Mouse (Mus musculus) heart, embryonic 11.5 days (tissue): ENCODE data around the gene Cmtr2. TPM values are rescaled to one million over a fixed set of nuclear protein-coding genes. Genes with fewer than 3 reads are reported as not detected.

Source experiments
- ATAC-seq: fragments of 200-750 bp; cut with Nextera tagmentation; replicated peaks from 2 replicates; pipeline ENCODE4 v1.8.0; 2017; ENCODE audit warnings: moderate library complexity; ENCODE audit not compliant: insufficient number of reproducible peaks, low FRiP score, low TSS enrichment
- H3K27ac ChIP-seq: fragments of 300-500 bp; sonication (generic); 2 replicates; pipeline ENCODE4 v1.5.1; 2014; ENCODE audit warnings: mild to moderate bottlenecking, low read depth, low read length
- H3K27me3 ChIP-seq: fragments of 300-500 bp; sonication (generic); 2 replicates; pipeline ENCODE4 v1.6.1; 2014; ENCODE audit warnings: mild to moderate bottlenecking, low read length, mixed read lengths; ENCODE audit not compliant: control insufficient read depth, insufficient read depth
- H3K36me3 ChIP-seq: fragments of 300-500 bp; sonication (generic); 2 replicates; pipeline ENCODE4 v1.6.1; 2014; ENCODE audit warnings: mild to moderate bottlenecking, low read length, moderate library complexity, mixed read lengths; ENCODE audit not compliant: control insufficient read depth, insufficient read depth
- H3K4me1 ChIP-seq: fragments of 300-500 bp; sonication (generic); 2 replicates; pipeline ENCODE4 v1.6.1; 2014; ENCODE audit warnings: low read length; ENCODE audit not compliant: control insufficient read depth, insufficient read depth
- H3K4me2 ChIP-seq: fragments of 300-500 bp; sonication (generic); 2 replicates; pipeline ENCODE4 v1.6.1; 2014; ENCODE audit warnings: mild to moderate bottlenecking, moderate library complexity
- H3K4me3 ChIP-seq: fragments of 300-500 bp; sonication (generic); 2 replicates; pipeline ENCODE4 v1.5.1; 2014; ENCODE audit warnings: low read depth, low read length
- H3K9ac ChIP-seq: fragments of 300-500 bp; sonication (generic); 2 replicates; pipeline ENCODE4 v1.6.1; 2014; ENCODE audit warnings: mild to moderate bottlenecking, low read depth, low read length, moderate library complexity
- H3K9me3 ChIP-seq: fragments of 300-500 bp; sonication (generic); replicated peaks from 2 replicates; pipeline ENCODE4 v1.6.1; 2016; ENCODE audit warnings: low read length; ENCODE audit not compliant: control insufficient read depth
- WGBS: fragments of 180-500 bp; shearing (Covaris S2); extraction: QIAGEN DNeasy Blood & Tissue Kit; methylation state at CpG from one replicate; pipeline ENCODE4 v1.1.7; 2014; ENCODE audit not compliant: insufficient replicate concordance; 5-methylcytosine and 5-hydroxymethylcytosine counted together
- polyA plus RNA-seq: library from polyadenylated mRNA; unstranded; fragments of >200 nt; fragmentation: Nextera tagmentation; extraction: Ambion mirVana; gene quantifications from 2 replicates; pipeline ENCODE4 v1.2.1, GENCODE M21; 2014

Gene Cmtr2
- polyA plus RNA-seq, 1 experiment from 2014 or later: 6.7 TPM

DNA sequence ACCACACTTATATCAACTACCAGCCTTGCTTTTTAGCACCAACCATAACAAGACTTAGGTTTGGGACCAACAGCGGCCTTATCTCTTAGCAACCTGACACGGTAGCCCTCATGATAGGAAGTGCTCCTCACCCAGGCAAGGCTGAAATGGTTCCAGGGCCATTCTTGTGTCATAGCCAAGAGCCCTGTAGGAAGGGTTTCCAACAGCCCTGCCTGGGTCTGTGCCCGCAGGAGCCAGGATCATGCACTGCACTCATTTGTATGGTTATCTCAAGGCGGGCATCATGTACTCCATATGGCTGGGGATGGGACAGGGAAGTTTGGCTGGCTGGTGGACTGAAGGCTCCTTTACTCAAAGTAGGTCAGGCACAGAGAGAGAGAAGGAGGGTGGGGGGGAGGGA is 55.2 kb downstream of the Cmtr2 start:
- no peaks in the 10 kb centered on the region for H3K27me3 ChIP-seq
- H3K9ac ChIP-seq: no peak overlapping the region
- WGBS: 70% methylated on average over 4 of the region's 4 CpGs
- H3K9me3 ChIP-seq: no peaks in the 10 kb centered on the region
- H3K4me1 ChIP-seq: no peaks in the 10 kb centered on the region
- H3K4me2 ChIP-seq: no peak overlapping the region
- H3K36me3 ChIP-seq: no peaks in the 10 kb centered on the region
- H3K27ac ChIP-seq: no peak overlapping the region
- H3K4me3 ChIP-seq: no peak overlapping the region
- no peak for ATAC-seq

DNA sequence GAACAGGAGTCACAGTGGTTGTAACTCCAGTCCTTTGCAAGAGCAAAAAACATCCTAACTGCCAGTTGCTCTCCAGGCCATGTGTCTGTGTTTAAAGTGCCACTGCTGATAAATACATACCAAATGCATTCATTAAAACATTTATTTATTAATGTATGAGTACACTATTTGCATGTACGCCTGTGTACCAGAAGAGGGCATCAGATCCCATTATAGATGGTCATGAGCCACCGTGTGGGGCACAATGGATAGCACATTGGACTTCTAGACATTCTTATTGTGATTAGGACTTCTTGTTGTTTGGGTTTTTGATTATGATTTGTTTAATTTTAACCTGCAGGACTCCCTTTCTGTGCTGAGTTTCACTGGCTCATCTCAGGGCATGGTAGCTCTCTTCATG is 57.9 kb downstream of the Cmtr2 start:
- Histone ChIP-seq H3K4me1 (no peaks in the 10 kb centered on the region), H3K9me3 (no peaks in the 10 kb centered on the region), H3K9ac (no peak overlapping the region), H3K4me3 (no peak overlapping the region), H3K36me3 (no peaks in the 10 kb centered on the region), H3K27me3 (no peaks in the 10 kb centered on the region), H3K27ac (no peak overlapping the region), H3K4me2 (no peak overlapping the region)
- ATAC-seq: no peak
- 67% methylated on average over 2 of the region's 2 CpGs for WGBS

Other genes with a start within 250 kb of the Cmtr2 start
- gene Tat, start 225.2 kb upstream of the Cmtr2 start, polyA plus RNA-seq: not detected in 2 replicates
- 0.16 and 0.51 TPM in 2 replicates for gene Chst4, start 175.9 kb upstream of the Cmtr2 start, polyA plus RNA-seq
- gene Zfp612, start 135.9 kb upstream of the Cmtr2 start, polyA plus RNA-seq: 5.4 and 6.0 TPM in 2 replicates
- not detected in 2 replicates for gene Gm21964, start 114.5 kb upstream of the Cmtr2 start, polyA plus RNA-seq
- gene Gm17720, start 112.9 kb upstream of the Cmtr2 start, polyA plus RNA-seq: not detected in 2 replicates
- 2.8 and 2.9 TPM in 2 replicates for gene Calb2, start 47.5 kb upstream of the Cmtr2 start, polyA plus RNA-seq
- 0.14 and 0.28 TPM in 2 replicates for gene Hydin, start 51.3 kb downstream of the Cmtr2 start, polyA plus RNA-seq